Mouse (Mus musculus): ENCODE data around the gene Zfp385a.

GRCm38 (mm10) chr15:103323070-103323454, 16.8 kb downstream of the Zfp385a start:
- TF ChIP-seq USF1 (IDR thresholded peaks at IDR 0.05; ENCODE audit: low read depth, low read length) (no peak), CTCF (IDR thresholded peaks at IDR 0.05 in 2 of 3, conservative IDR thresholded peaks at IDR 0.05 in 1 of 3; ENCODE audit: control insufficient read depth in 1 of 3, insufficient read depth in 1 of 3, low read depth in 2 of 3, low read length in 3 of 3, poor library complexity in 1 of 3, severe bottlenecking in 1 of 3) (no peak), POLR2A (IDR thresholded peaks at IDR 0.05; ENCODE audit: control insufficient read depth in 1 of 2, insufficient read depth in 1 of 2, low read depth in 1 of 2, low read length in 2 of 2, poor library complexity in 1 of 2) (no peak), BHLHE40 (IDR thresholded peaks at IDR 0.05; ENCODE audit: borderline replicate concordance, low read depth, low read length) (no peak), EP300 (IDR thresholded peaks at IDR 0.05; ENCODE audit: low read depth in 1 of 2, low read length in 2 of 2) (no peak), TCF12 (IDR thresholded peaks at IDR 0.05; ENCODE audit: low read depth, low read length) (no peak), ZKSCAN1 (IDR thresholded peaks at IDR 0.05; ENCODE audit: low read depth, low read length) (no peak)

All from MEL (cell line).